Mouse (Mus musculus) lung, postnatal 0 days (tissue): ENCODE results near the gene Gabrb1. TPM values are rescaled to one million over a fixed set of nuclear protein-coding genes. Genes with fewer than 3 reads are reported as not detected.

Experiments
- ATAC-seq: fragments of 200-750 bp; cut with Nextera tagmentation; 2 replicates; pipeline ENCODE4 v1.8.0; 2017; ENCODE audit warnings: moderate library complexity
- DNase-seq: peaks from one replicate; pipeline ENCODE4 v3.0.0-alpha.2; 2016; ENCODE audit warnings: low spot score
- H3K27ac ChIP-seq: fragments of 300-500 bp; sonication (generic); 2 replicates; pipeline ENCODE4 v1.5.1; 2014; ENCODE audit warnings: antibody characterized with exemption, mild to moderate bottlenecking, low read length, mixed read lengths
- H3K27me3 ChIP-seq: fragments of 300-500 bp; sonication (generic); replicated peaks from 2 replicates; pipeline ENCODE4 v1.6.1; 2014; ENCODE audit warnings: low read length, mixed read lengths; ENCODE audit not compliant: insufficient read depth
- H3K36me3 ChIP-seq: fragments of 300-500 bp; sonication (generic); 2 replicates; pipeline ENCODE4 v1.6.1; 2014; ENCODE audit warnings: low read length, mixed read lengths; ENCODE audit not compliant: insufficient read depth
- H3K4me1 ChIP-seq: fragments of 300-500 bp; sonication (generic); 2 replicates; pipeline ENCODE4 v1.6.1; 2014; ENCODE audit warnings: antibody characterized with exemption, low read depth, low read length, mixed read lengths; ENCODE audit not compliant: insufficient read depth
- H3K4me2 ChIP-seq: fragments of 300-500 bp; sonication (generic); replicated peaks from 2 replicates; pipeline ENCODE4 v1.6.1; 2014; ENCODE audit warnings: low read depth, mild to moderate bottlenecking, low read length, moderate library complexity, mixed read lengths
- H3K4me3 ChIP-seq: fragments of 300-500 bp; sonication (generic); 2 replicates; pipeline ENCODE4 v1.5.1; 2014; ENCODE audit warnings: low read depth, low read length
- H3K9ac ChIP-seq: fragments of 300-500 bp; sonication (generic); replicated peaks from 2 replicates; pipeline ENCODE4 v1.6.1; 2014; ENCODE audit warnings: low read depth, mild to moderate bottlenecking
- H3K9me3 ChIP-seq: fragments of 300-500 bp; sonication (generic); 2 replicates; pipeline ENCODE4 v1.6.1; 2016; ENCODE audit warnings: low read length, mixed read lengths
- CTCF ChIP-seq: IDR thresholded peaks from 2 replicates; pipeline ENCODE4 v1.5.1; 2016; ENCODE audit warnings: antibody characterized with exemption, mild to moderate bottlenecking
- EP300 ChIP-seq: IDR thresholded peaks from 2 replicates; pipeline ENCODE4 v1.6.1; 2016; ENCODE audit warnings: antibody characterized with exemption, mild to moderate bottlenecking, control low read depth
- WGBS: fragments of 180-500 bp; shearing (Covaris S2); extraction: QIAGEN DNeasy Blood & Tissue Kit; methylation state at CpG from one replicate; pipeline ENCODE4 v1.1.7; 2014; 5-methylcytosine and 5-hydroxymethylcytosine counted together
- polyA plus RNA-seq: library from polyadenylated mRNA; unstranded; fragments of >200 nt; fragmentation: Nextera tagmentation; extraction: Ambion mirVana; gene quantifications from 2 replicates; pipeline ENCODE4 v1.2.1, GENCODE M21; 2015

Gabrb1 gene
- polyA plus RNA-seq, 1 experiment from 2014 or later: 1.2 TPM

- Histone ChIP-seq H3K36me3 (no peaks in the 10 kb centered on the region), H3K4me1 (no peaks in the 10 kb centered on the region), H3K27me3 (0 out of 2 replicates have a peak, but pooled peaks cover 3% of the 10 kb centered on the region), H3K9ac (no peak overlapping the region), H3K9me3 (no peaks in the 10 kb centered on the region), H3K4me3 (no peak overlapping the region), H3K4me2 (no peak overlapping the region), H3K27ac (no peak overlapping the region)
- DNase-seq (no peak), ATAC-seq (no peak)
- TF ChIP-seq EP300 (no peak), CTCF (no peak)
- 76% methylated on average over 5 of the region's 5 CpGs for WGBS
Measured at GRCm38 (mm10) chr5:71654056-71654455, 3.9 kb upstream of the Gabrb1 start.

DNA sequence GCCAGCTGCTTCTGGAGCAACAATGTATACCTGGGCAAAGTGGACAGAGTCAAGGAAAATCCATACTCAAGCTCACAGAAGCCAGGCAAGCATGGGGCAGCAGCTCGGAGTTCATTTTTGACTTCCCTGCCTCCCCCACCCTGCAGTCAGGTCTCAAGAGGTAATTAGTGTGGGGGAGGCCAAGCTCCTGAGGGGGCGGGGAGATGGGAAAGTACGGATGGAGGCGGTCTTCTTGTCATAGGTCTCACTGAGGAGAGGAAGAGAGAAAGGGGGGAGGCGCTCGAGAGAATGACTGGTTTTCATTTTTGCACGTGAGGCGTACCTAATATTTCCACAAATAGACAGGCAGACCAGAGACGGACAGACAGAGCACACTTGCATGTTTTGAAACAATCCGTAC, 1.1 kb upstream of the Gabrb1 start:
- ATAC-seq: no peak
- Histone ChIP-seq H3K4me1 (no peaks in the 10 kb centered on the region), H3K9me3 (no peaks in the 10 kb centered on the region), H3K4me3 (no peak overlapping the region), H3K9ac (no peak overlapping the region), H3K27ac (no peak overlapping the region), H3K4me2 (no peak overlapping the region), H3K27me3 (0 out of 2 replicates have a peak, but pooled peaks cover 3% of the 10 kb centered on the region), H3K36me3 (no peaks in the 10 kb centered on the region)
- no peak for TF ChIP-seq CTCF
- no peak for TF ChIP-seq EP300
- DNase-seq: no peak
- WGBS: 5% methylated on average over 10 of the region's 10 CpGs

DNA sequence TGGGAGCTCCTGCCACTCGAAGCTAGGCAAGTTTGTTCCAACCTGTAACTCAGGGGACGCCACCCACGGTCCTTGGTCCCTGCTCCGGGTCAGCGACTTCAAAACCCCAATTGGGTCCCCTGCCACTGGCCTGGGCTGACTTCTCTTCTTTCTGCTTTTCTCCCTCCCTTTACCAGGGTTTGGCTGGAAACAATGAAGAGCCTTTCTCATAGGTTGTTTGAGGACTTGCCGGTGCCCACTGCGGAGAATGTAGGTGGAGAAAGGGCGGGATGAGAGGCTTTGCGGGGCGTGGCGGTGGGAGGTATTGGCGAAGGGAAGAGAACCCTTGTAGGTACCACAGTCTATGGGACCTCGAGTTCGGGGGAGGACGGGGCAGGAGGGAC, 193 bp downstream of the Gabrb1 start, which contains the start of gene Gabra4:
Gabra4 (minus strand) TSS at position 194 of the 383 bp plus-strand sequence.
- peak; percentile 36 for DNase-seq
- Histone ChIP-seq H3K27me3 (0 out of 2 replicates have a peak, but pooled peaks cover 3% of the 10 kb centered on the region), H3K4me3 (peak within 1 kb of the TSS; percentile 37), H3K4me2 (peak within 1 kb of the TSS; percentile 66), H3K27ac (no peak within 1 kb of the TSS), H3K36me3 (no peaks in the 10 kb centered on the region), H3K9me3 (no peaks in the 10 kb centered on the region), H3K4me1 (no peaks in the 10 kb centered on the region), H3K9ac (no peak within 1 kb of the TSS)
- WGBS: 0% methylated on average over 15 of the region's 15 CpGs
- peak; percentile 62 for ATAC-seq
- TF ChIP-seq EP300 (no peak), CTCF (no peak)

DNA sequence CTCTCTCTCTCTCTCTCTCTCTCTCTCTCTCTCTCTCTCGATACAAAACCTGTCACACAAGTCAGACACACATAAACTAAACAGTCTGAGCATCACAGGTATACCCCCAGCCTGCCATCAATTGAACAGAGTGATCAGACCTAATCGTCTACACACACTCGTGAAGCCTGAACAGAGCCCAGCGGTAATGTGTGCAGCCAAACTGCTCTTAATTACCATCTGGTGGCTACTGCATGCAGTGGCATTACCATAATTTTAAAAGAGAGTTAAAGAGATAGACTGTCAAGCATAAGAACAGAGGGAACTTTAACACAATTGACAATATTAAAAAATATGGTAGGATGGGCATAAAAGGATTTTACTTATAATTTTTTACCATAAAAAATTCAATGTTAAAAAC, 7.7 kb downstream of the Gabrb1 start:
- WGBS: 44% methylated on average over 4 of the region's 4 CpGs

DNA sequence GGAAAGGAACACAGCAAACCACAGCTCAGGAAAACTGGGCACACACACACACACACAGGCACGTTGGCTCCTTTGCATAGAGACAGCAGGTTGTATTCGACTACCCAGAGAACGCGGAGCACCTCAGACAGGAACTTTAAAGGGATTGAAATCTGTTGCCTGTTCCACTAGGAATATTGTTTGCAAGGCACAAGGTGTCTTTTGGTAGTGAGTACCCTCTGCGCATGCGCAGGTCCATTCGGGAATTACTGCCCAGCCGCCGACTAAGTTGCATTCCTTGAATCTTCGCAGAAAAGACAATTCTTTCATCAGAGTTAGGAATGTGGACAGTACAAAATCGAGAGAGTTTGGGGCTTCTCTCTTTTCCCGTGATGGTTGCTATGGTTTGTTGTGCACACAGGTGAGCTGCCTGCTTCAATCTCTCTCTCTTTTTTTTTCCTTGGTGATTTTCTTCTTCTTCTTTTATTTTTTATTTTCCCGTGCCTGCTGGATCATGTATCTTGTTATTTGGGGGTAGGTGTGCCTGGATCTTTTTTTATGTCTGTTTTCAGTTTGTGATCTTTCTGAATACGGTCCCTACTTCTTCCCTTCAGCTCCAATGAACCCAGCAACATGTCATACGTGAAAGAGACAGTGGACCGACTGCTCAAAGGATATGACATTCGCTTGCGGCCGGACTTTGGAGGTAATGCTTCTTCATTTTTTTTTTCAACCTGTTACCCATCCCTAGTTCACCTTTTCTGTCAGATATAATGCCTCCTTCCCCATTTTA, 42.0 kb downstream of the Gabrb1 start:
- ATAC-seq: no peak
- Histone ChIP-seq H3K9ac (no peak overlapping the region), H3K4me2 (peak overlapping the region; percentile 64), H3K4me3 (peak overlapping the region; percentile 33; the same call in 1 of the 2 replicates), H3K4me1 (no peaks in the 10 kb centered on the region), H3K36me3 (no peaks in the 10 kb centered on the region), H3K27ac (no peak overlapping the region), H3K9me3 (no peaks in the 10 kb centered on the region), H3K27me3 (no peaks in the 10 kb centered on the region; the same call in 1 of the 2 replicates)
- DNase-seq: peak; percentile 55
- no peak for TF ChIP-seq CTCF
- no peak for TF ChIP-seq EP300
- WGBS: 2% methylated on average over 19 of the region's 19 CpGs

More for the DNA sequence above, 7.7 kb downstream of the Gabrb1 start:
- ATAC-seq (no peak), DNase-seq (no peak)
- TF ChIP-seq EP300: no peak
- TF ChIP-seq CTCF: no peak
- no peak overlapping the region for H3K4me3 ChIP-seq
- H3K27me3 ChIP-seq: no peaks in the 10 kb centered on the region
- H3K27ac ChIP-seq: no peak overlapping the region
- H3K9ac ChIP-seq: no peak overlapping the region
- no peak overlapping the region for H3K4me2 ChIP-seq
- H3K4me1 ChIP-seq: no peaks in the 10 kb centered on the region
- H3K9me3 ChIP-seq: no peaks in the 10 kb centered on the region
- H3K36me3 ChIP-seq: no peaks in the 10 kb centered on the region

- under 1% methylated on average over 46 of the region's 46 CpGs for WGBS
- TF ChIP-seq CTCF (peak; percentile 46), EP300 (no peak)
- no peak overlapping the region for H3K9ac ChIP-seq
- H3K4me1 ChIP-seq: no peaks in the 10 kb centered on the region
- no peaks in the 10 kb centered on the region for H3K36me3 ChIP-seq
- H3K4me2 ChIP-seq: peak overlapping the region; percentile 64
- H3K4me3 ChIP-seq: peak overlapping the region; percentile 33
- H3K9me3 ChIP-seq: no peaks in the 10 kb centered on the region
- ATAC-seq: peak; percentile 70
- no peak overlapping the region for H3K27ac ChIP-seq
- no peaks in the 10 kb centered on the region; the same call in 1 of the 2 replicates for H3K27me3 ChIP-seq
- DNase-seq: peak; percentile 35
Measured at GRCm38 (mm10) chr5:71700468-71701272, 42.8 kb downstream of the Gabrb1 start.
